Comparison of ENCODE assay signal across 18 mouse cellular contexts in genomic region chr1:164824896-164825295, GRCm38 (mm10). TPM values are rescaled to one million over a fixed set of nuclear protein-coding genes. Genes with fewer than 3 reads are reported as not detected.
DNase-seq lines count a peak whose midpoint lies in the region; ATAC-seq lines count a peak whose summit lies in the region.
"Had no signal": no experiment of that assay in that cellular context is flagged by ENCODE, and none has a peak within 500 bp of the region (broad histone marks: within the 10 kb centered on the region; RNA-seq: fewer than 3 reads in every experiment).

No protein-coding gene starts in this region.

- H3K4me1 ChIP-seq in hindbrain, embryonic 15.5 days (replicated peaks) = peaks cover 4% of the 10 kb centered on the region; the same call in 1 of the 2 replicates
- no peaks in the 10 kb centered on the region for H3K4me1 ChIP-seq in hindbrain, embryonic 11.5 days (replicated peaks; ENCODE audit: control insufficient read depth, insufficient read depth, low read length)
- no peaks in the 10 kb centered on the region for H3K4me1 ChIP-seq in neural tube, embryonic 11.5 days (ENCODE audit: control insufficient read depth, insufficient read depth, low read length)
- H3K4me1 ChIP-seq: forebrain, embryonic 13.5 days; heart, embryonic 13.5 days had no signal

- H3K27me3 ChIP-seq in hindbrain, embryonic 15.5 days = no peaks in the 10 kb centered on the region
- no peaks in the 10 kb centered on the region for H3K27me3 ChIP-seq in hindbrain, embryonic 11.5 days (ENCODE audit: control insufficient read depth, insufficient read depth, low read length)
- H3K27me3 ChIP-seq in neural tube, embryonic 11.5 days (ENCODE audit: control insufficient read depth, insufficient read depth, low read length) = no peaks in the 10 kb centered on the region
- H3K27me3 ChIP-seq: CH12.LX; forebrain, embryonic 13.5 days; heart, embryonic 13.5 days; Patski had no signal

- peak; percentile 1 for DNase-seq in embryo, embryonic 10.5 days (ENCODE audit: low spot score)
- no peak for DNase-seq in embryo, embryonic 9.5 days (ENCODE audit: extremely low spot score)
- DNase-seq in hindbrain, embryonic 11.5 days (ENCODE audit: low spot score) = no peak
- peak; percentile 12 for DNase-seq in neural tube, embryonic 11.5 days (ENCODE audit: low spot score)
- DNase-seq in neural tube, embryonic 10.5 days (ENCODE audit: extremely low spot score, low spot score) = no peak
- DNase-seq: adrenal gland, postnatal 14 days; cerebellum, adult 2 months; forebrain, postnatal 0 days; gastrocnemius, postnatal 14 days; heart, postnatal 36 days had no signal

- H3K36me3 ChIP-seq in hindbrain, embryonic 15.5 days = no peaks in the 10 kb centered on the region
- no peaks in the 10 kb centered on the region for H3K36me3 ChIP-seq in hindbrain, embryonic 11.5 days (ENCODE audit: control insufficient read depth, insufficient read depth, low read length)
- H3K36me3 ChIP-seq in neural tube, embryonic 11.5 days (ENCODE audit: control insufficient read depth, insufficient read depth, low read length) = no peaks in the 10 kb centered on the region
- H3K36me3 ChIP-seq: embryonic facial prominence, embryonic 10.5 days; heart, embryonic 13.5 days had no signal

- no peak overlapping the region for H3K9ac ChIP-seq in hindbrain, embryonic 15.5 days
- no peak overlapping the region for H3K9ac ChIP-seq in hindbrain, embryonic 11.5 days (ENCODE audit: low read depth, low read length)
- H3K9ac ChIP-seq in neural tube, embryonic 11.5 days (ENCODE audit: low read length) = no peak overlapping the region
- H3K9ac ChIP-seq: forebrain, embryonic 13.5 days; forebrain, postnatal 0 days; heart, embryonic 13.5 days had no signal

- ATAC-seq in hindbrain, embryonic 15.5 days (ENCODE audit: low FRiP score, low read depth) = 0 out of 2 replicates have a peak, but pooled peaks have one; percentile 42
- ATAC-seq in hindbrain, embryonic 11.5 days (ENCODE audit: low FRiP score) = no peak
- no peak for ATAC-seq in neural tube, embryonic 11.5 days (ENCODE audit: insufficient read depth, low FRiP score, low TSS enrichment)
- ATAC-seq: activated CD4-positive, CD25-positive, alpha-beta regulatory T cell, adult 4 months; forebrain, embryonic 13.5 days; forebrain, postnatal 0 days; intestine, embryonic 16.5 days; Patski had no signal

- no peak overlapping the region for H3K4me2 ChIP-seq in hindbrain, embryonic 15.5 days
- H3K4me2 ChIP-seq in hindbrain, embryonic 11.5 days (replicated peaks; ENCODE audit: low read depth, low read length) = no peak overlapping the region
- no peak overlapping the region for H3K4me2 ChIP-seq in neural tube, embryonic 11.5 days (ENCODE audit: low read depth)
- H3K4me2 ChIP-seq: forebrain, embryonic 13.5 days; heart, embryonic 13.5 days had no signal

- WGBS in hindbrain, embryonic 15.5 days = 25% methylated on average over 2 of the region's 2 CpGs
- WGBS in hindbrain, embryonic 11.5 days = 34% methylated on average over 2 of the region's 2 CpGs
- 45% methylated on average over 2 of the region's 2 CpGs for WGBS in neural tube, embryonic 11.5 days

- no peak overlapping the region for H3K27ac ChIP-seq in hindbrain, embryonic 15.5 days (replicated peaks)
- H3K27ac ChIP-seq in hindbrain, embryonic 11.5 days (ENCODE audit: low read depth, low read length) = no peak overlapping the region
- no peak overlapping the region for H3K27ac ChIP-seq in neural tube, embryonic 11.5 days (ENCODE audit: low read depth, low read length)
- H3K27ac ChIP-seq: embryonic facial prominence, embryonic 10.5 days; forebrain, embryonic 13.5 days; heart, embryonic 13.5 days had no signal

- H3K9me3 ChIP-seq in hindbrain, embryonic 15.5 days = no peaks in the 10 kb centered on the region
- no peaks in the 10 kb centered on the region for H3K9me3 ChIP-seq in hindbrain, embryonic 11.5 days (ENCODE audit: control insufficient read depth, low read length)
- no peaks in the 10 kb centered on the region for H3K9me3 ChIP-seq in neural tube, embryonic 11.5 days (ENCODE audit: control insufficient read depth, low read length)
- H3K9me3 ChIP-seq: embryonic facial prominence, embryonic 10.5 days; forebrain, embryonic 13.5 days; heart, embryonic 13.5 days had no signal

- no peak overlapping the region for H3K4me3 ChIP-seq in hindbrain, embryonic 15.5 days
- no peak overlapping the region for H3K4me3 ChIP-seq in hindbrain, embryonic 11.5 days (ENCODE audit: low read depth, low read length)
- no peak overlapping the region for H3K4me3 ChIP-seq in neural tube, embryonic 11.5 days (ENCODE audit: low read depth, low read length)
- H3K4me3 ChIP-seq: embryonic facial prominence, embryonic 10.5 days; forebrain, embryonic 13.5 days; heart, embryonic 13.5 days had no signal

RNA-seq across cellular contexts. Expression of gene Dpt, which starts 28.5 kb away (rescaled TPM):
- polyA plus RNA-seq in hindbrain, embryonic 15.5 days (2015; fragmentation: Nextera tagmentation; extraction: Ambion mirVana) = 1.00 and 1.2 TPM in 2 replicates
- 0.12 and 0.14 TPM in 2 replicates for polyA plus RNA-seq in hindbrain, embryonic 11.5 days (2014; fragmentation: Nextera tagmentation; extraction: Ambion mirVana)
- polyA plus RNA-seq in neural tube, embryonic 11.5 days (2014; fragmentation: Nextera tagmentation; extraction: Ambion mirVana) = 0.13 TPM in 1 of 2 replicates, not detected in the other
- polyA plus RNA-seq: forebrain, embryonic 13.5 days had no signal

Comparison
In these comparisons a context has a peak if more than half of its experiments do, and no peak if none do; other contexts are left out.
1. DNase-seq: peak in embryo, embryonic 10.5 days (single experiment) and neural tube, embryonic 11.5 days (single experiment); none in embryo, embryonic 9.5 days (single experiment), hindbrain, embryonic 11.5 days (single experiment) and neural tube, embryonic 10.5 days (single experiment).